Mouse (Mus musculus): ENCODE data around the gene Ptprf.

DNA sequence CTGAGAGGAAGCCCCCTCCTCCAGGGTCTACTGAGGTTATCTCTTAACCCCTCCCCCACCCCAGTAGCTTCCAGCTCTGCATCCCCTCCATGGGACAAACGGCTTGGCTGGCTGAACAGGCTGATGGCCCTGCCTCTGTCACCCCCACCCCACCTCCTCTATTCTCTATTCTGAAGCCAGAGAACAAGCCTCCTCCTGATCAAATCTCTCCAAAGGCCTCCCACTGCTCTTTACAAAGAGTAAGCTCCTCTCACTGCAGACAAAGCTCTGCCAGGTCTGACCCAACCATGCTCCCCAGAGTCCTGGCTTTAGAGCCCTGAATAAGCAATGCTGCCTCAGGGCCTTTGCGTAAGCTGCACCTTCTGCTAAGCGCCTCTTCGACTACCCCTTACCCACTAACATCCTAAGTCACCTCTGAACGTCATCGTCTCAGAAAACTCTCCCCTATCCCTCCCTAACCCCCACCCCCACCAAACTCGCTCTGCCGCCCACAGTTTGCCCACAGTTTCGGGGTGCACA lies 19.6 kb downstream of the Ptprf start:
- no peak for TF ChIP-seq CTCF (IDR thresholded peaks at IDR 0.05; ENCODE audit: borderline replicate concordance, extremely low read depth, insufficient read depth, insufficient read length)
- TF ChIP-seq POLR2A (IDR thresholded peaks at IDR 0.05; ENCODE audit: borderline replicate concordance, extremely low read depth, insufficient read depth, insufficient read length, poor library complexity, severe bottlenecking): no peak

Data from brain, embryonic 14.5 days (tissue).